Mouse (Mus musculus) intestine, embryonic 15.5 days (tissue): ENCODE data around the gene Rps15. TPM values are rescaled to one million over a fixed set of nuclear protein-coding genes. Genes with fewer than 3 reads are reported as not detected.

ENCODE experiments used
- ATAC-seq: fragments of 200-750 bp; cut with Nextera tagmentation; 2 replicates; pipeline ENCODE4 v1.8.0; 2017; ENCODE audit warnings: moderate TSS enrichment, moderate library complexity
- H3K27ac ChIP-seq: fragments of 300-500 bp; sonication (generic); 2 replicates; pipeline ENCODE4 v1.5.1; 2015; ENCODE audit warnings: mild to moderate bottlenecking, inconsistent platforms
- H3K27me3 ChIP-seq: fragments of 300-500 bp; sonication (generic); replicated peaks from 2 replicates; pipeline ENCODE4 v1.6.1; 2015; ENCODE audit warnings: inconsistent platforms
- H3K36me3 ChIP-seq: fragments of 300-500 bp; sonication (generic); 2 replicates; pipeline ENCODE4 v1.6.1; 2015; ENCODE audit warnings: inconsistent platforms
- H3K4me1 ChIP-seq: fragments of 300-500 bp; sonication (generic); replicated peaks from 2 replicates; pipeline ENCODE4 v1.6.1; 2015; ENCODE audit warnings: inconsistent platforms
- H3K4me2 ChIP-seq: fragments of 300-500 bp; sonication (generic); replicated peaks from 2 replicates; pipeline ENCODE4 v1.6.1; 2015; ENCODE audit warnings: mild to moderate bottlenecking, inconsistent platforms
- H3K4me3 ChIP-seq: fragments of 300-500 bp; sonication (generic); replicated peaks from 2 replicates; pipeline ENCODE4 v1.5.1; 2015; ENCODE audit warnings: inconsistent platforms
- H3K9ac ChIP-seq: fragments of 300-500 bp; sonication (generic); 2 replicates; pipeline ENCODE4 v1.6.1; 2015; ENCODE audit warnings: inconsistent platforms
- H3K9me3 ChIP-seq: fragments of 300-500 bp; sonication (generic); 2 replicates; pipeline ENCODE4 v1.6.1; 2016; ENCODE audit warnings: inconsistent platforms
- WGBS: fragments of 180-500 bp; shearing (Covaris S2); methylation state at CpG from one replicate; pipeline ENCODE4 v1.1.7; 2015; 5-methylcytosine and 5-hydroxymethylcytosine counted together
- polyA plus RNA-seq: library from polyadenylated mRNA; unstranded; fragments of >200 nt; fragmentation: Nextera tagmentation; extraction: Ambion mirVana; gene quantifications from 2 replicates; pipeline ENCODE4 v1.2.1, GENCODE M21; 2015

Rps15 gene
- polyA plus RNA-seq, 1 experiment from 2014 or later = 974 TPM

- H3K27ac ChIP-seq = no peak overlapping the region
- peaks cover 49% of the 10 kb centered on the region for H3K4me1 ChIP-seq
- H3K36me3 ChIP-seq = peaks cover 10% of the 10 kb centered on the region; the same call in 1 of the 2 replicates
- 92% methylated on average over 10 of the region's 10 CpGs for WGBS
- H3K9ac ChIP-seq = no peak overlapping the region
- ATAC-seq = no peak
- 0 out of 2 replicates have a peak overlapping the region, but pooled peaks have one; percentile 92 for H3K4me2 ChIP-seq
- H3K9me3 ChIP-seq = no peaks in the 10 kb centered on the region
- H3K27me3 ChIP-seq = no peaks in the 10 kb centered on the region
- no peak overlapping the region for H3K4me3 ChIP-seq
These were observed 29.4 kb upstream of the Rps15 start for GRCm38 (mm10) chr10:80262776-80263365.

- under 1% methylated on average over 80 of the region's 81 CpGs for WGBS
- H3K27ac ChIP-seq = peak overlapping the region; percentile 82
- peak overlapping the region; percentile 100 for H3K9ac ChIP-seq
- no peaks in the 10 kb centered on the region for H3K27me3 ChIP-seq
- peak overlapping the region; percentile 69 for H3K4me2 ChIP-seq
- no peaks in the 10 kb centered on the region for H3K9me3 ChIP-seq
- H3K4me1 ChIP-seq = peaks cover 52% of the 10 kb centered on the region
- no peaks in the 10 kb centered on the region for H3K36me3 ChIP-seq
- peak; percentile 69 for ATAC-seq
- H3K4me3 ChIP-seq = peak overlapping the region; percentile 93
These were observed 27.7 kb upstream of the Rps15 start for GRCm38 (mm10) chr10:80264341-80265148.

GRCm38 (mm10) chr10:80265149-80265486, 27.1 kb upstream of the Rps15 start:
- H3K4me1 ChIP-seq = peaks cover 50% of the 10 kb centered on the region
- no peaks in the 10 kb centered on the region for H3K36me3 ChIP-seq
- H3K4me2 ChIP-seq = peak overlapping the region; percentile 58
- 0% methylated on average over 18 of the region's 18 CpGs for WGBS
- no peaks in the 10 kb centered on the region for H3K9me3 ChIP-seq
- H3K27ac ChIP-seq = peak overlapping the region; percentile 82
- peak overlapping the region; percentile 100 for H3K9ac ChIP-seq
- no peaks in the 10 kb centered on the region for H3K27me3 ChIP-seq
- ATAC-seq = no peak
- peak overlapping the region; percentile 93 for H3K4me3 ChIP-seq

GRCm38 (mm10) chr10:80270099-80270498, 22.2 kb upstream of the Rps15 start:
- Histone ChIP-seq H3K27me3 (no peaks in the 10 kb centered on the region), H3K9me3 (no peaks in the 10 kb centered on the region), H3K4me2 (0 out of 2 replicates have a peak overlapping the region, but pooled peaks have one; percentile 33), H3K4me1 (peaks cover 49% of the 10 kb centered on the region), H3K36me3 (peaks cover 7% of the 10 kb centered on the region), H3K27ac (peak overlapping the region; percentile 70), H3K9ac (peak overlapping the region; percentile 40), H3K4me3 (no peak overlapping the region)
- 95% methylated on average over 2 of the region's 2 CpGs for WGBS
- ATAC-seq = no peak

GRCm38 (mm10) chr10:80270734-80271181, 21.5 kb upstream of the Rps15 start:
- H3K36me3 ChIP-seq = peaks cover 7% of the 10 kb centered on the region
- H3K27ac ChIP-seq = peak overlapping the region; percentile 70
- peak; percentile 18; the same call in 1 of the 2 replicates for ATAC-seq
- H3K9me3 ChIP-seq = no peaks in the 10 kb centered on the region
- peak overlapping the region; percentile 33 for H3K4me2 ChIP-seq
- no peak overlapping the region for H3K4me3 ChIP-seq
- 66% methylated on average over 6 of the region's 6 CpGs for WGBS
- H3K27me3 ChIP-seq = no peaks in the 10 kb centered on the region
- peak overlapping the region; percentile 40 for H3K9ac ChIP-seq
- peaks cover 48% of the 10 kb centered on the region for H3K4me1 ChIP-seq

GRCm38 (mm10) chr10:80271186-80271843, 20.9 kb upstream of the Rps15 start:
- peaks cover 7% of the 10 kb centered on the region for H3K36me3 ChIP-seq

GRCm38 (mm10) chr10:80271870-80272585, 20.2 kb upstream of the Rps15 start:
- Histone ChIP-seq H3K36me3 (peaks cover 11% of the 10 kb centered on the region), H3K9ac (no peak overlapping the region; the same call in 1 of the 2 replicates), H3K27me3 (no peaks in the 10 kb centered on the region), H3K4me3 (no peak overlapping the region), H3K4me2 (no peak overlapping the region; the same call in 1 of the 2 replicates), H3K4me1 (peaks cover 38% of the 10 kb centered on the region), H3K9me3 (no peaks in the 10 kb centered on the region), H3K27ac (peak overlapping the region; percentile 51)
- peak; percentile 40; the same call in 1 of the 2 replicates for ATAC-seq
- 80% methylated on average over 8 of the region's 8 CpGs for WGBS

More at GRCm38 (mm10) chr10:80271186-80271843, 20.9 kb upstream of the Rps15 start:
- H3K9me3 ChIP-seq = no peaks in the 10 kb centered on the region
- H3K4me3 ChIP-seq = no peak overlapping the region
- peak overlapping the region; percentile 33; the same call in 1 of the 2 replicates for H3K4me2 ChIP-seq
- H3K27ac ChIP-seq = peak overlapping the region; percentile 51; the same call in 1 of the 2 replicates
- ATAC-seq = 0 out of 2 replicates have a peak, but pooled peaks have one; percentile 1
- peak overlapping the region; percentile 40 for H3K9ac ChIP-seq
- H3K27me3 ChIP-seq = no peaks in the 10 kb centered on the region
- peaks cover 44% of the 10 kb centered on the region for H3K4me1 ChIP-seq
- WGBS = 77% methylated on average over 5 of the region's 5 CpGs

- 0 out of 2 replicates have a peak overlapping the region, but pooled peaks have one; percentile 17 for H3K9ac ChIP-seq
- no peaks in the 10 kb centered on the region for H3K27me3 ChIP-seq
- H3K4me1 ChIP-seq = peaks cover 23% of the 10 kb centered on the region
- no peaks in the 10 kb centered on the region for H3K9me3 ChIP-seq
- H3K27ac ChIP-seq = no peak overlapping the region
- H3K36me3 ChIP-seq = peaks cover 29% of the 10 kb centered on the region
- H3K4me2 ChIP-seq = no peak overlapping the region
- H3K4me3 ChIP-seq = no peak overlapping the region
- WGBS = 86% methylated on average over 3 of the region's 3 CpGs
- no peak for ATAC-seq
These were observed 18.4 kb upstream of the Rps15 start for GRCm38 (mm10) chr10:80273847-80274246.

- ATAC-seq = peak; percentile 38; the same call in 1 of the 2 replicates
- H3K36me3 ChIP-seq = peaks cover 46% of the 10 kb centered on the region
These were observed 16.0 kb upstream of the Rps15 start for GRCm38 (mm10) chr10:80276238-80276637.

GRCm38 (mm10) chr10:80278390-80278789, 13.9 kb upstream of the Rps15 start:
- Histone ChIP-seq H3K36me3 (peaks cover 52% of the 10 kb centered on the region), H3K27me3 (no peaks in the 10 kb centered on the region), H3K4me3 (no peak overlapping the region), H3K4me1 (peaks cover 4% of the 10 kb centered on the region), H3K27ac (no peak overlapping the region), H3K4me2 (no peak overlapping the region), H3K9ac (no peak overlapping the region), H3K9me3 (no peaks in the 10 kb centered on the region)
- ATAC-seq = no peak
- WGBS = 93% methylated on average over 9 of the region's 9 CpGs

More at GRCm38 (mm10) chr10:80276238-80276637, 16.0 kb upstream of the Rps15 start:
- WGBS = 82% methylated on average over 5 of the region's 5 CpGs
- Histone ChIP-seq H3K4me1 (peaks cover 7% of the 10 kb centered on the region), H3K27ac (no peak overlapping the region), H3K27me3 (no peaks in the 10 kb centered on the region), H3K4me3 (no peak overlapping the region), H3K9me3 (no peaks in the 10 kb centered on the region), H3K9ac (no peak overlapping the region), H3K4me2 (no peak overlapping the region)

- ATAC-seq = no peak
- no peak overlapping the region for H3K27ac ChIP-seq
These were observed 13.0 kb upstream of the Rps15 start for GRCm38 (mm10) chr10:80279273-80279672.

More at GRCm38 (mm10) chr10:80279273-80279672, 13.0 kb upstream of the Rps15 start:
- Histone ChIP-seq H3K4me2 (no peak overlapping the region), H3K9me3 (no peaks in the 10 kb centered on the region), H3K36me3 (peaks cover 57% of the 10 kb centered on the region), H3K9ac (no peak overlapping the region), H3K4me3 (no peak overlapping the region), H3K27me3 (no peaks in the 10 kb centered on the region), H3K4me1 (peaks cover 4% of the 10 kb centered on the region)
- WGBS = 94% methylated on average over 12 of the region's 12 CpGs
